Mouse (Mus musculus) A20 (cell line): ENCODE results near the gene Dcun1d2.

ENCODE experiments used
- DNase-seq: peaks from one replicate; pipeline ENCODE4 v3.0.0-alpha.2; 2011; ENCODE audit warnings: low read depth, low spot score

Dcun1d2 gene

DNA sequence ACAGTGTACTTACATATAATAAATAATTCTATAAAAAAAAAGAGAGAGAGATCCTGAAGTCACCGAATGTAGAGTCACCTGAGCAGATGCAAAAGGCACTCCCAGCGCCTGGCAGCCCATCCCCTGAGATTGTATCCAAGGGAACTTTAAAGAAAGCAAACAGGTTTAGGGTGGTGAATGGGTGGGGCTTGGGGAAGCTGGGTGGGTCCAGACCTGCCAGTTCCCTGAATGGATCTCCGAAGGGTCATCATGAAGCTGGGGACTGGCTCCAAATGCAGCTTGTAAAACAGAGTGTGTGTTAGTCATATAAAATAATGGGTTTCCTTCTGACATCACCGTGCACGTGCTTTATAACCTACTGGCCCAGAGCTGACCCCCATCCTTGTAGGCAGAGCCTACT is 81.6 kb downstream of the Dcun1d2 start:
- DNase-seq = no peak
